Comparison of ENCODE assay signal across 11 mouse cellular contexts in genomic region chr5:75826283-75827098, GRCm38 (mm10).
DNase-seq lines count a peak whose midpoint lies in the region; ATAC-seq and TF ChIP-seq lines count a peak whose summit lies in the region.
"Had no signal": no experiment of that assay in that cellular context is flagged by ENCODE, and none has a peak within 500 bp of the region (broad histone marks: within the 10 kb centered on the region; RNA-seq: fewer than 3 reads in every experiment).

No protein-coding gene starts in this region.

- DNase-seq in midbrain, embryonic 11.5 days (ENCODE audit: low spot score, missing footprints), result peak; percentile 64
- DNase-seq in midbrain, embryonic 10.5 days (ENCODE audit: low spot score), result no peak
- peak; percentile 63 for DNase-seq in heart, embryonic 10.5 days (ENCODE audit: low spot score)
- DNase-seq in liver, embryonic 14.5 days (ENCODE audit: low read depth in 3 of 3, low spot score in 3 of 3), result peak in 2 of 3 experiments; percentile 22 to 42
- peak; percentile 40 for DNase-seq in yolk sac, embryonic 10.5 days (ENCODE audit: low spot score)
- DNase-seq in left cerebral cortex, adult 9 months (ENCODE audit: low spot score in 2 of 2), result no peak
- DNase-seq in gastrocnemius, postnatal 36 days, result no peak
- DNase-seq: gastrocnemius, postnatal 25 days; layer of hippocampus, postnatal 36 days had no signal

- H3K4me3 ChIP-seq in midbrain, embryonic 11.5 days (ENCODE audit: low read depth, low read length), result no peak overlapping the region
- no peak overlapping the region for H3K4me3 ChIP-seq in midbrain, embryonic 10.5 days
- H3K4me3 ChIP-seq in heart, embryonic 10.5 days, result no peak overlapping the region
- no peak overlapping the region for H3K4me3 ChIP-seq in liver, embryonic 14.5 days (ENCODE audit: insufficient read depth in 1 of 2, low read depth in 2 of 2, low read length in 2 of 2)
- H3K4me3 ChIP-seq in neural tube, embryonic 15.5 days (replicated peaks), result no peak overlapping the region
- H3K4me3 ChIP-seq: midbrain, embryonic 13.5 days had no signal

- no peaks in the 10 kb centered on the region for H3K36me3 ChIP-seq in midbrain, embryonic 11.5 days (ENCODE audit: control insufficient read depth, insufficient read depth, low read length)
- no peaks in the 10 kb centered on the region for H3K36me3 ChIP-seq in midbrain, embryonic 10.5 days
- H3K36me3 ChIP-seq in heart, embryonic 10.5 days, result no peaks in the 10 kb centered on the region
- no peaks in the 10 kb centered on the region for H3K36me3 ChIP-seq in liver, embryonic 14.5 days (replicated peaks; ENCODE audit: control insufficient read depth, insufficient read depth, low read depth)
- H3K36me3 ChIP-seq in neural tube, embryonic 15.5 days, result no peaks in the 10 kb centered on the region
- H3K36me3 ChIP-seq: midbrain, embryonic 13.5 days had no signal

- H3K4me1 ChIP-seq in midbrain, embryonic 11.5 days (ENCODE audit: control insufficient read depth, insufficient read depth, low read length), result no peaks in the 10 kb centered on the region
- 0 out of 2 replicates have a peak, but pooled peaks cover 6% of the 10 kb centered on the region for H3K4me1 ChIP-seq in midbrain, embryonic 10.5 days
- peaks cover 27% of the 10 kb centered on the region for H3K4me1 ChIP-seq in heart, embryonic 10.5 days
- H3K4me1 ChIP-seq in liver, embryonic 14.5 days (replicated peaks; ENCODE audit: control insufficient read depth in 2 of 2, insufficient read depth in 2 of 2, low read length in 1 of 2), result peaks cover 12 to 37% of the 10 kb centered on the region in 2 experiments
- H3K4me1 ChIP-seq in neural tube, embryonic 15.5 days, result peaks cover 7% of the 10 kb centered on the region; the same call in 1 of the 2 replicates
- H3K4me1 ChIP-seq: midbrain, embryonic 13.5 days had no signal

- no peak for TF ChIP-seq CTCF in liver, embryonic 14.5 days (IDR thresholded peaks at IDR 0.05; ENCODE audit: low read depth)

- ATAC-seq in midbrain, embryonic 11.5 days (ENCODE audit: low FRiP score), result no peak
- peak; percentile 74; the same call in 1 of the 2 replicates for ATAC-seq in liver, embryonic 14.5 days (ENCODE audit: insufficient read depth)
- no peak for ATAC-seq in neural tube, embryonic 15.5 days (ENCODE audit: low FRiP score)
- ATAC-seq: midbrain, embryonic 13.5 days had no signal

- no peak overlapping the region for H3K4me2 ChIP-seq in midbrain, embryonic 11.5 days
- H3K4me2 ChIP-seq in liver, embryonic 14.5 days (ENCODE audit: low read depth), result peak overlapping the region; percentile 56
- H3K4me2 ChIP-seq in neural tube, embryonic 15.5 days, result no peak overlapping the region
- H3K4me2 ChIP-seq: midbrain, embryonic 13.5 days had no signal

- intact Hi-C loops in gastrocnemius, postnatal 36 days (cut with DNase I), result no loop called here

- H3K9ac ChIP-seq in midbrain, embryonic 11.5 days (ENCODE audit: low read length), result no peak overlapping the region
- no peak overlapping the region for H3K9ac ChIP-seq in liver, embryonic 14.5 days (replicated peaks)
- H3K9ac ChIP-seq in neural tube, embryonic 15.5 days (replicated peaks), result no peak overlapping the region
- H3K9ac ChIP-seq: midbrain, embryonic 13.5 days had no signal

- no peaks in the 10 kb centered on the region for H3K27me3 ChIP-seq in midbrain, embryonic 11.5 days (ENCODE audit: control insufficient read depth, insufficient read depth, low read length)
- H3K27me3 ChIP-seq in midbrain, embryonic 10.5 days (ENCODE audit: low read depth, poor library complexity, severe bottlenecking), result no peaks in the 10 kb centered on the region
- H3K27me3 ChIP-seq in heart, embryonic 10.5 days (ENCODE audit: insufficient read depth, poor library complexity, severe bottlenecking), result no peaks in the 10 kb centered on the region
- H3K27me3 ChIP-seq in liver, embryonic 14.5 days (ENCODE audit: control insufficient read depth, insufficient read depth, low read length), result no peaks in the 10 kb centered on the region
- no peaks in the 10 kb centered on the region for H3K27me3 ChIP-seq in neural tube, embryonic 15.5 days (replicated peaks)

- no peak overlapping the region for H3K27ac ChIP-seq in midbrain, embryonic 11.5 days (ENCODE audit: low read depth, low read length)
- H3K27ac ChIP-seq in midbrain, embryonic 10.5 days (replicated peaks), result no peak overlapping the region
- H3K27ac ChIP-seq in heart, embryonic 10.5 days, result peak overlapping the region; percentile 49
- no peak overlapping the region for H3K27ac ChIP-seq in liver, embryonic 14.5 days
- no peak overlapping the region for H3K27ac ChIP-seq in neural tube, embryonic 15.5 days (replicated peaks)
- H3K27ac ChIP-seq: midbrain, embryonic 13.5 days had no signal

- no peaks in the 10 kb centered on the region for H3K9me3 ChIP-seq in midbrain, embryonic 11.5 days (ENCODE audit: control insufficient read depth, low read length)
- H3K9me3 ChIP-seq in midbrain, embryonic 10.5 days (replicated peaks), result no peaks in the 10 kb centered on the region
- no peaks in the 10 kb centered on the region for H3K9me3 ChIP-seq in heart, embryonic 10.5 days
- H3K9me3 ChIP-seq in liver, embryonic 14.5 days (ENCODE audit: control insufficient read depth, low read length), result no peaks in the 10 kb centered on the region
- no peaks in the 10 kb centered on the region for H3K9me3 ChIP-seq in neural tube, embryonic 15.5 days (replicated peaks)
- H3K9me3 ChIP-seq: midbrain, embryonic 13.5 days had no signal

- peak; percentile 45; the same call in 1 of the 2 replicates for TF ChIP-seq EP300 in liver, embryonic 14.5 days (IDR thresholded peaks at IDR 0.05; ENCODE audit: low read depth)

- WGBS in midbrain, embryonic 11.5 days, result 85% methylated on average over 10 of the region's 10 CpGs
- WGBS in midbrain, embryonic 10.5 days, result 79% methylated on average over 10 of the region's 10 CpGs
- WGBS in heart, embryonic 10.5 days, result 32% methylated on average over 10 of the region's 10 CpGs
- WGBS in liver, embryonic 14.5 days (ENCODE audit: insufficient replicate concordance), result 5% methylated on average over 10 of the region's 10 CpGs
- WGBS in neural tube, embryonic 15.5 days, result 78% methylated on average over 10 of the region's 10 CpGs

Comparison
In these comparisons a context has a peak if more than half of its experiments do, and no peak if none do; other contexts are left out.
1. DNase-seq: peak in midbrain, embryonic 11.5 days (single experiment), heart, embryonic 10.5 days (single experiment), liver, embryonic 14.5 days (2 of 3) and yolk sac, embryonic 10.5 days (single experiment); none in midbrain, embryonic 10.5 days (single experiment), left cerebral cortex, adult 9 months (0 of 2) and gastrocnemius, postnatal 36 days (0 of 2).